20 mouse cellular contexts compared by ENCODE assay signal in the genomic region with DNA sequence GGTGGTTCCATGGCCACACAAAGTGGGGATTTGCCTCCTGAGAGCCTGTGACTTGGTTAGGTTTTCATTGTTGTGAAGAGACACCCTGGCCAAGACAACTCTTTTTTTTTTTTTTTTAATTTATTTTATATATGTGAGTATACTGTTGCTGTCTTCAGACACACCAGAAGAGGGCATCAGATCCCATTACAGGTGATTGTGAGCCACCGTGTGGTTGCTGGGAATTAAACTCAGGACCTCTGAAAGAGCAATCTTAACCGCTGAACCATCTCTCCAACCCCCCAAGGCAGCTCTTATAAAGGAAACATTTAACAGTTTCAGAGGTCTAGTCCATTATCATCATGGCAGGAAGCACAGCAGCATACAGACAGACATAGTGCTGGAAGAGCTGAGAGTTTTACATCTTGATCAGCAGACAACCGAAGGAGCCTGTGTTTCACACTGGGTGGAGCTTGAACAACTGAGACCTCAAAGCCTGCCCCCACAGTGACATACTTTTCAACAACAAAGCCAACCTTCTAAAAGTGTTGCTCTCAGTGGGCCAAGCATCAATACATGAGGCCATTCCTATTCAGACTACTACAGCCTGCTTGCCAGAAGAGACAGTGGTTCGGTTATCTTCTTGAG. TPM values are rescaled to one million over a fixed set of nuclear protein-coding genes. Genes with fewer than 3 reads are reported as not detected.
A peak's percentile ranks its signal among the peaks of the same experiment; 100 is the strongest.
DNase-seq lines count a peak whose midpoint lies in the region.
"Had no signal": no experiment of that assay in that cellular context is flagged by ENCODE, and none has a peak within 500 bp of the region (broad histone marks: within the 10 kb centered on the region; RNA-seq: fewer than 3 reads in every experiment).

No protein-coding gene starts in this region.

- peak; percentile 64 for DNase-seq in heart, adult 11 months
- no peak for DNase-seq in heart, adult 8-10 months (ENCODE audit: low spot score)
- peak; percentile 59 for DNase-seq in CD4-positive helper T cell, adult 2 months (ENCODE audit: low read depth, low spot score)
- DNase-seq in R1 (ENCODE audit: low read depth, low spot score): peak; percentile 59
- DNase-seq in Muller cell, postnatal 12 days (ENCODE audit: inconsistent ontology term): no peak
- DNase-seq in cerebellum, adult 18-20 months: no peak
- no peak for DNase-seq in kidney, adult 11 months
- DNase-seq: cerebellum, adult 8-10 months; gastrocnemius, adult 2 months; heart, postnatal 36 days; kidney, adult 8-10 months; kidney, postnatal 25 days; layer of hippocampus, adult 9-11 months had no signal

- no peak overlapping the region for H3K4me3 ChIP-seq in macrophage (ENCODE audit: inconsistent target)
- H3K4me3 ChIP-seq: embryonic facial prominence, embryonic 10.5 days; gastrocnemius, adult 2 months; hindbrain, embryonic 15.5 days; limb, embryonic 12.5 days; lung, embryonic 15.5 days had no signal

- WGBS in macrophage (ENCODE audit: missing documents): 86% methylated on average over 3 of the region's 4 CpGs

- no peaks in the 10 kb centered on the region for H3K36me3 ChIP-seq in macrophage (ENCODE audit: inconsistent target)
- H3K36me3 ChIP-seq: hindbrain, embryonic 15.5 days; lung, embryonic 15.5 days had no signal

- peaks cover 100% of the 10 kb centered on the region for H3K79me2 ChIP-seq in macrophage (ENCODE audit: inconsistent target)

- 0 out of 2 replicates have a peak overlapping the region, but pooled peaks have one; percentile 19 for H3K27ac ChIP-seq in macrophage
- H3K27ac ChIP-seq: embryonic facial prominence, embryonic 10.5 days; gastrocnemius, adult 2 months; hindbrain, embryonic 15.5 days; limb, embryonic 12.5 days; liver, embryonic 14.5 days; lung, embryonic 15.5 days; stomach, postnatal 0 days had no signal

RNA-seq across cellular contexts. Expression of a gene that starts 11.4 kb away (rescaled TPM):
- total RNA-seq in heart, adult 8-10 months (2022): 100 to 1,000 TPM; 104 to 111 (median 104) TPM
- 100 to 1,000 TPM in 25 of 26 experiments, 10 to 100 TPM in 1; 82.8 to 218 (median 160) TPM for total RNA-seq in macrophage (2018; cell fraction: chromatin; rRNA removed)
- 100 to 1,000 TPM in 5 of 26 experiments, 10 to 100 TPM in 21; 81.0 to 114 (median 90.9) TPM for total RNA-seq in macrophage (2018; cell fraction: cytosol; rRNA removed)
- 100 to 1,000 TPM in 18 of 26 experiments, 10 to 100 TPM in 8; 73.2 to 182 (median 115) TPM for total RNA-seq in macrophage (2018; cell fraction: nucleus; rRNA removed)
- polyA plus RNA-seq in macrophage (2018): 92.1 to 122 TPM (median 94.8 TPM) in 3 replicates

Comparison
In these comparisons a context has a peak if more than half of its experiments do, and no peak if none do; other contexts are left out.
1. DNase-seq: peak in heart, adult 11 months (single experiment), CD4-positive helper T cell, adult 2 months (single experiment) and R1 (single experiment); none in heart, adult 8-10 months (single experiment), Muller cell, postnatal 12 days (single experiment), cerebellum, adult 18-20 months (0 of 2) and kidney, adult 11 months (single experiment).